Mouse (Mus musculus) intestine, embryonic 16.5 days (tissue): Measurements from ENCODE around the gene Tmem144. TPM values are rescaled to one million over a fixed set of nuclear protein-coding genes. Genes with fewer than 3 reads are reported as not detected.

ENCODE experiments used
- ATAC-seq: fragments of 200-750 bp; cut with Nextera tagmentation; 2 replicates; pipeline ENCODE4 v1.8.0; 2017; ENCODE audit warnings: moderate TSS enrichment, moderate library complexity
- H3K27ac ChIP-seq: fragments of 300-500 bp; sonication (generic); 2 replicates; pipeline ENCODE4 v1.5.1; 2014; ENCODE audit warnings: mild to moderate bottlenecking, low read length
- H3K27me3 ChIP-seq: fragments of 300-500 bp; sonication (generic); replicated peaks from 2 replicates; pipeline ENCODE4 v1.6.1; 2014; ENCODE audit warnings: low read length, control low read depth, mixed read lengths; ENCODE audit not compliant: control insufficient read depth, insufficient read depth
- H3K36me3 ChIP-seq: fragments of 300-500 bp; sonication (generic); 2 replicates; pipeline ENCODE4 v1.6.1; 2014; ENCODE audit warnings: low read length, control low read depth; ENCODE audit not compliant: control insufficient read depth, insufficient read depth
- H3K4me1 ChIP-seq: fragments of 300-500 bp; sonication (generic); 2 replicates; pipeline ENCODE4 v1.6.1; 2014; ENCODE audit warnings: low read length, control low read depth, mixed read lengths; ENCODE audit not compliant: control insufficient read depth, insufficient read depth
- H3K4me2 ChIP-seq: fragments of 300-500 bp; sonication (generic); 2 replicates; pipeline ENCODE4 v1.6.1; 2014; ENCODE audit warnings: low read depth, low read length, control low read depth
- H3K4me3 ChIP-seq: fragments of 300-500 bp; sonication (generic); 2 replicates; pipeline ENCODE4 v1.5.1; 2014; ENCODE audit warnings: mild to moderate bottlenecking, low read length
- H3K9ac ChIP-seq: fragments of 300-500 bp; sonication (generic); 2 replicates; pipeline ENCODE4 v1.6.1; 2014; ENCODE audit warnings: low read depth, low read length
- H3K9me3 ChIP-seq: fragments of 300-500 bp; sonication (generic); 2 replicates; pipeline ENCODE4 v1.6.1; 2016; ENCODE audit warnings: low read length, control low read depth; ENCODE audit not compliant: control insufficient read depth
- WGBS: fragments of 180-500 bp; shearing (Covaris S2); extraction: QIAGEN DNeasy Blood & Tissue Kit; methylation state at CpG from one replicate; pipeline ENCODE4 v1.1.7; 2014; 5-methylcytosine and 5-hydroxymethylcytosine counted together
- polyA plus RNA-seq: library from polyadenylated mRNA; unstranded; fragments of >200 nt; fragmentation: Nextera tagmentation; extraction: Ambion mirVana; gene quantifications from 2 replicates; pipeline ENCODE4 v1.2.1, GENCODE M21; 2015

Gene Tmem144
- polyA plus RNA-seq, 1 experiment from 2014 or later = 16.2 TPM

DNA sequence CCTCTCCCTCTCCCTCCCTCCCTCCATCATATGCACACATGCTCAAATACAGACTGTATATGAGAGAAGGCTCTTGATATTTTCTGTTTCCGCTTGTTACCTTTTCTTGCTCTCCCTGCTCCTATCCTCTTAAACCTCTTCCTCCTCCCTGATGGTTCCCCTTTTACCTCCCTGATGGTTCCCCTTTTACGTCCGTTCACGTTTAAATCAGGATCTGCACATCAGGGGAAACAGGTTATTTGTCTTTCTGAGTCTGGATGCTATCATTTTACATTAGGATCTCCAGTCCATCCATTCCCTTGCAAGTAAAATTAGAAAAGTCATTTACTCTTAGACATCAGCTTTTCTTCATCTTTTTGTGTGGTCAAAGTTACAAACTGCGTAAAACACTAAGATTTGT lies 5.9 kb downstream of the Tmem144 start:
- Histone ChIP-seq H3K4me2 (no peak overlapping the region), H3K36me3 (no peaks in the 10 kb centered on the region), H3K9me3 (no peaks in the 10 kb centered on the region), H3K27ac (no peak overlapping the region), H3K4me3 (no peak overlapping the region), H3K9ac (no peak overlapping the region), H3K4me1 (no peaks in the 10 kb centered on the region), H3K27me3 (no peaks in the 10 kb centered on the region)
- ATAC-seq = no peak
- 69% methylated on average over 5 of the region's 5 CpGs for WGBS

DNA sequence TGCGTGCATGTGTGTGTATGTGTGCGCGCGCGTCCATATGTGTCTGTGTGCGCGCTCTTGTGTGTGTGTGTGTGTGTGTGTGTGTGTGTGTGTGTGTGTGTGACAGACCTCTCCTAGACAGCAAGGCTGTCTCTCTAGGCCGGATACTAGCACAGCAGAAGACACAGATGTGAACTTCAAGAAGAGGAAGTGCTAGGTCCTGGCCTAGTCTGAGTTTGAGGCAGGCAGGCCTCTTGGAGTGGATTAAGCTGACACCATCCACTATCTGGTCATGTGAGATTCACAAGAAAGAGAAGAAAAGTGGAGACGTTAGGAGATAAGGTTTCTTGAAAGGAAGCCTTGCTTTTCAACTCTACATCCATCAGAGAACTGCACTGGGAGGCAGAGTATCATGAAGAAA lies 8.6 kb downstream of the Tmem144 start:
- 85% methylated on average over 9 of the region's 9 CpGs for WGBS
- no peak overlapping the region for H3K4me2 ChIP-seq
- H3K27ac ChIP-seq = no peak overlapping the region
- no peaks in the 10 kb centered on the region for H3K27me3 ChIP-seq
- no peak overlapping the region for H3K9ac ChIP-seq
- no peak overlapping the region for H3K4me3 ChIP-seq
- no peaks in the 10 kb centered on the region for H3K9me3 ChIP-seq
- no peaks in the 10 kb centered on the region for H3K36me3 ChIP-seq
- H3K4me1 ChIP-seq = no peaks in the 10 kb centered on the region
- no peak for ATAC-seq

DNA sequence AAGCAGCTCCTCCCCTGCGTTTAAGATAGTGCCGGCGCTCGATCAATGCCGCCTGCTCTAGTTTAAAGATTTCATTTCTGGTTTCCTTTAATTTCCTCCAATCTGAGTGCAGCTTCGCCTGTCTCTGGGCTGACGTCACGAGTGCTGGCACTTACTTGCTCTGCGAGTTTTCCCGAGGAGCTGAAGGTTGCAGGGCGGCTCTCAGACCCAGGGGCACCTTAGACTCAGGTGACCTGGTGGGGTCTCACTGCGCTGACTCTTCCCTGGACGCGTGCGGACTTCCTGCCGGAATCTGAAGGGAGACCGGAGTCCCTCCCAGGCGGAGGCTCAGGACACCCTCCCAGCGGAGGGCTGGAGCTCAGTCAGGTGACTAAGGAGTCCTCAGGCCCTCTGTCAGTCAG lies 10.0 kb downstream of the Tmem144 start:
- Histone ChIP-seq H3K9me3 (no peaks in the 10 kb centered on the region), H3K36me3 (no peaks in the 10 kb centered on the region), H3K27ac (peak overlapping the region; percentile 90), H3K27me3 (no peaks in the 10 kb centered on the region), H3K4me1 (no peaks in the 10 kb centered on the region), H3K9ac (peak overlapping the region; percentile 78), H3K4me2 (peak overlapping the region; percentile 69), H3K4me3 (peak overlapping the region; percentile 61)
- ATAC-seq = peak; percentile 93
- WGBS = under 1% methylated on average over 19 of the region's 19 CpGs

DNA sequence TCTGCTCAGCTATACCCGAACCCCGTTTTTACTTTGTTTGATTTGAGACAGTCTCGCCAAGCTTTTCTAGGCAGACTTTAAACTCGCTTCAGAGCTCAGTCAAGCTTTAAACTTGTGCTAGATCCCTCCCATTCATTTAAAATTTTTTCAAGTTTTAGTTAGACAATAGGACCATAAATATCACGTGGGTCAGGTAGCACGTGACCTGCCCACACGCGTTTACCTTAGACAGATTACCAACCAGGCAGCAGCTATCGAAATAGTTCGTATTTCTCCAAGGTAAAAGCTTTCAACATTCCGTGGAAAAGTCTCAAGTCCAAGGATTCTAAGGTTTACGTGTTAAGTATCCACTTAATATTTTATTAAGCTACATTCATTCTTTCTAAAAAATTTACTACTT lies 10.4 kb downstream of the Tmem144 start:
- Histone ChIP-seq H3K27ac (peak overlapping the region; percentile 90), H3K27me3 (no peaks in the 10 kb centered on the region), H3K9me3 (no peaks in the 10 kb centered on the region), H3K4me2 (peak overlapping the region; percentile 69), H3K4me3 (peak overlapping the region; percentile 61), H3K36me3 (no peaks in the 10 kb centered on the region), H3K4me1 (no peaks in the 10 kb centered on the region), H3K9ac (peak overlapping the region; percentile 78)
- 4% methylated on average over 12 of the region's 12 CpGs for WGBS
- ATAC-seq = peak; percentile 82

DNA sequence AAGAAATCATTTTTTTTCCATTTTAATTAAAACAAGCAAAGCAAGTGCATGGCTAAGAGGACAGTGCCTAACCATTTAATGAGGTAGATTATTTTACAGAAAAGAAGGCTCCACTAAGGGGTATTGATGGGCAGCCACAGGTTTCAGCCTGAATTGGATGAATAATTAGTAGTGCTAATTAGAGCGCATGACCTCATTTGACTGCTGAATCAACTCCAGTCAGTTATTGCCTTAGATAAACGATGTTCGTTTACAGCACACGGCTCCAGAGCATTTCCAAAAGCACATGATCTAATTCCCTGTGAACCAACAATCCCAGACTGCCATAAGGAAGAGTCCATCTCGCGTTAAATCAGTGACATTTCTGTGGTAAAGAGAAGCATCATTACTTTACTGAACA lies 11.1 kb downstream of the Tmem144 start:
- Histone ChIP-seq H3K4me3 (peak overlapping the region; percentile 61), H3K36me3 (no peaks in the 10 kb centered on the region), H3K9me3 (no peaks in the 10 kb centered on the region), H3K27ac (peak overlapping the region; percentile 90), H3K27me3 (no peaks in the 10 kb centered on the region), H3K9ac (no peak overlapping the region), H3K4me1 (no peaks in the 10 kb centered on the region), H3K4me2 (peak overlapping the region; percentile 69)
- 61% methylated on average over 6 of the region's 6 CpGs for WGBS
- peak; percentile 14 for ATAC-seq

DNA sequence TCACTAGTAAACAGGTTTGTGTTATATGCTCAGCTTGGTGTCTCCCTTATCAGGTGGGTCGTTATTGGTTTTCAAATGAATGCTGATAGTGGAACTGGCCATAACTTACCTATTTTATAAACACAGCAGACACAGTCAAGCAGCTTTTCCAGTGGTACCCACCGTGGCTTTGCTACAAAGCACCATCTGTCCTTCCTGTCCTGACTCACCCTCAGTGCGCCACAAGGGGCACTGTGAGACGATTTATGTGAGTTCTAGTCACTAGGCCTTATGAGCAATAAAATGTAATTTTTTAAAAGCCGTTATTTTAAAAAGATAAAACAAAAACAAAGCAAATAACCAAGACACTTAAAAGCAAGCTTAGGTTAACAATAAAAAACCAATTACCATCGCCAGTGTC lies 13.8 kb downstream of the Tmem144 start:
- Histone ChIP-seq H3K9me3 (no peaks in the 10 kb centered on the region), H3K4me3 (no peak overlapping the region), H3K27me3 (no peaks in the 10 kb centered on the region), H3K4me1 (no peaks in the 10 kb centered on the region), H3K36me3 (no peaks in the 10 kb centered on the region), H3K9ac (no peak overlapping the region), H3K27ac (no peak overlapping the region), H3K4me2 (no peak overlapping the region)
- no peak for ATAC-seq
- WGBS = 51% methylated on average over 6 of the region's 6 CpGs

DNA sequence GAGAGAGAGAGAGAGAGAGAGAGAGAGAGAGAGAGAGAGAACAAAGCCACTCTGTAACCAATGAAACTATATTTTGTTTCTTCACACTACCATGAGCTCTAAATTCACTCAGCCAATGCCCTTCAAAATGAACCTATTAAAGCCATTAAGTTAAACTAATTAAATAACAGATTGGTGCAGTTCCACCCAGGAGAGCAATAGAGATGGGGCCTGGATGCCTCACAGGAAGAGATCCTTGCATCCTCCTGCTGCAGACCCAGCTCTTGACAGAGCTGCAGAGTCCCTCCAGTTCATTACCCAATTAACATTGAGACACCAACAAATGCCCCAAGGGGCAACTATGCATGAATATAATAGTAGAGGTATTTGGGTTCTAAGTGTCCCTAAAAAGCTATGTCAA lies 23.3 kb downstream of the Tmem144 start:
- H3K4me3 ChIP-seq = no peak overlapping the region
- H3K4me1 ChIP-seq = no peaks in the 10 kb centered on the region
- H3K36me3 ChIP-seq = no peaks in the 10 kb centered on the region; the same call in 1 of the 2 replicates
- no peak overlapping the region for H3K9ac ChIP-seq
- H3K4me2 ChIP-seq = no peak overlapping the region
- ATAC-seq = no peak
- no peak overlapping the region for H3K27ac ChIP-seq
- no peaks in the 10 kb centered on the region for H3K27me3 ChIP-seq
- H3K9me3 ChIP-seq = no peaks in the 10 kb centered on the region

DNA sequence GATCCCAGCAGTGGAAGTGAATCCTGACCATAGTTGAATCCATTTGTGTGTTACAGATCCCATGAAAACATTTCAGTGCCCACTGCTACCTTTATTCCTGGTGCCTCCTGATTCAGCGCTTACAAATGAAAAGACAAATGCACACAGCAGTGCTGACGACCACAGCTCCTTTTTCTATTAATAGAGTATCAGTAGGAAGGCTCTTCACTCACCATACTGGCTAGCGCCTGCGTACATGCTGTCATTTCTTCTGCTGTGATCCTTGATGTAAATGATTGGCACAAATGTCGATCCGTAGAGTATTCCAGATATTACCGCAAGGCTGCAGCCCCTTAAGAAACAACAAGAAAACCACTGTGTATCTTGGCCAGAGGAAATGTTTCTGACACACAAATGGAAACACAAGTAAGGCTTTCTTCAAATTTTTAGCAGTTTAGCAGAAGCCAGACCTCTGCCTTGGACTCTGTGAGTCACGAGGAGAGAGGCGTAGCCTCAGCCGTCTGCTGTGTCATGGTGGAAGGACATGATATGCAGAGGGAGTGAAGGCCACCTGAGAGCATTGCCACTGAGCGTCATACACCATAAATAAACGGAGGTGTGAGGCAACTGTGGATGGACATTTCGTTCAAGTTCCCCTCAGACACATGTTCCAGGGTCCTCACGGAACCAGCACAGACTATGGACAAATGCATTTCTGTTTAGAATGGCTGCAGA lies 27.3 kb downstream of the Tmem144 start:
- no peak overlapping the region for H3K4me3 ChIP-seq
- WGBS = 84% methylated on average over 14 of the region's 14 CpGs
- H3K4me2 ChIP-seq = no peak overlapping the region
- H3K27me3 ChIP-seq = no peaks in the 10 kb centered on the region
- no peak for ATAC-seq
- no peak overlapping the region for H3K9ac ChIP-seq
- H3K27ac ChIP-seq = no peak overlapping the region
- H3K4me1 ChIP-seq = no peaks in the 10 kb centered on the region
- H3K36me3 ChIP-seq = no peaks in the 10 kb centered on the region; the same call in 1 of the 2 replicates
- no peaks in the 10 kb centered on the region for H3K9me3 ChIP-seq

DNA sequence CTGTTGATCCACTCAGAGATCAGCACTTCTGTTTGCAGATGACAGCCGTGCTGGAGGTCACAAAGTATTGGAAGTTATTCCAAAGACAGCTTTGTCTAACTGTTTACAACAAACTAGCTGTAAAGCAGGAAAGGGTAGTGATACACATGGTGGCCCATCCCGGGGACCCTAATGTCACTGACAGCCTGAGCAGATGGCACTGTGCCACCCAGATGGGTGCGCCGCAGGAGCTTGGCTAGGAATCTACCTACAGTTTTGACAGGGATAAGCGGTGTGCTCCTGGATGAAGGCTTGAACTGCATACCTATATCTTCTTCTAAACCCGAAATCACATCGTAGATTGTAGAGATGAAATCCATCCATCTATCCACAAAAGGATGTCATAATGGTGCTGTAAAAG lies 29.4 kb downstream of the Tmem144 start:
- H3K9me3 ChIP-seq = no peaks in the 10 kb centered on the region
- peaks cover 4% of the 10 kb centered on the region; the same call in 1 of the 2 replicates for H3K4me1 ChIP-seq
- ATAC-seq = no peak
- no peak overlapping the region for H3K4me2 ChIP-seq
- H3K4me3 ChIP-seq = no peak overlapping the region
- H3K27ac ChIP-seq = no peak overlapping the region
- 94% methylated on average over 7 of the region's 7 CpGs for WGBS
- no peaks in the 10 kb centered on the region for H3K27me3 ChIP-seq
- no peak overlapping the region for H3K9ac ChIP-seq
- no peaks in the 10 kb centered on the region; the same call in 1 of the 2 replicates for H3K36me3 ChIP-seq

DNA sequence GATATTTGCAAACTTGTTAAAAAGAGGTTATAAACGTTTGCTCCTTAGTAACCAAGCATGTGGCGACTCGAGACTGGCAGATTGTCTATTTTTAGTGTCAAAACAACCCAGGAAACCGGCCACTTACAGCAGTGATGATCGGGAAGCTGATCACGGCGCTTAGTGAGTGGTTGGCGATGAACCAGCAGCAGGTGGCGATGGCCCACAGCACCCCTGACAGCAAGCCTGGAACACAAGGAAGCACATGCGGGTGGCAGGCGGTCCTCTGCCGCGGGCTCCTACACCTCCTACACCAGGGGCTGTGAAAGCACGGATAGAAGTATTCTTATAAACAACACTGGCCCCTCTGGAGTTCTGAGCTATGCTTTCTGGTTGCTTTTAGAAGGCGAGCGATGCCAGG lies 31.4 kb downstream of the Tmem144 start:
- no peak overlapping the region for H3K4me3 ChIP-seq
- H3K9me3 ChIP-seq = no peaks in the 10 kb centered on the region
- ATAC-seq = no peak
- H3K27ac ChIP-seq = no peak overlapping the region
- no peaks in the 10 kb centered on the region for H3K27me3 ChIP-seq
- H3K36me3 ChIP-seq = no peaks in the 10 kb centered on the region
- no peak overlapping the region for H3K9ac ChIP-seq
- H3K4me2 ChIP-seq = no peak overlapping the region
- WGBS = 85% methylated on average over 16 of the region's 16 CpGs
- H3K4me1 ChIP-seq = peaks cover 6% of the 10 kb centered on the region; the same call in 1 of the 2 replicates
